Mouse (Mus musculus): ENCODE results near the gene Cd63. TPM values are rescaled to one million over a fixed set of nuclear protein-coding genes. Genes with fewer than 3 reads are reported as not detected.

The Cd63 gene
- 2.3 TPM for total RNA-seq (2023)

DNA sequence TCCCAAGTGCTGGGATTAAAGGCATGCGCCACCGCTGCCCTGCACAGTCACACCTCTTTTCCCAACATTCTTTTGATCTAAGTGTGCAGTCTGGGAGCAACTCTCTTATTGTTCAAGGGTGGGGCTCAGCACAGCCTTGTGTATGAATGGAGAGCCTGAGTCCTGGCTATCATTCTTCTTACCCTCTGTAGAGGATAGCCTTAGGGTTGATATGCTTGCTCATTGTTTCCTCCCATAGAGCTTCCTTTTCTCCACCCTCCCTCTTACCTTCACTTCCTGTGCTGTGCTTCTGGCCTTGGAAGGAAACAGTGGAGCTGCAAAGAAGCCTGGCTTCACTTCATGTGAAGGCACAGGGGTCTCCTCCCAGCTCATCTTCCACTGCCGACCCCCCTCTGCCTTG lies at the start of gene Cd63:
Gene Cd63 (plus strand): TSS at position 292 of the 400 bp plus-strand sequence.

GRCm38 (mm10) chr10:128891296-128892094 lies 9.3 kb upstream of the Cd63 start, which contains the start of gene Gdf11:
Gene Gdf11 (minus strand): TSS chr10:128891718.

DNA sequence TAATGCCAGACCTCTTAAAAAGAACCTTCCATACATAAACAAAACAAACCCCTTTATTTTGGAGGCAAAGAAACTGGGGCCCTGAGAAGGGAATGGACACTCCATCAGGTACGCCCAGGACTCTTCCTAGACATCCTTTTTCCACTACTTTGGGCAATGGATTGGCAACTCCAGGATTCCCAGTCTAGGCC lies 21.9 kb downstream of the Cd63 start, which contains the start of gene Rdh5:
Gene Rdh5 (minus strand): TSS at position 67 of the 191 bp plus-strand sequence.

DNA sequence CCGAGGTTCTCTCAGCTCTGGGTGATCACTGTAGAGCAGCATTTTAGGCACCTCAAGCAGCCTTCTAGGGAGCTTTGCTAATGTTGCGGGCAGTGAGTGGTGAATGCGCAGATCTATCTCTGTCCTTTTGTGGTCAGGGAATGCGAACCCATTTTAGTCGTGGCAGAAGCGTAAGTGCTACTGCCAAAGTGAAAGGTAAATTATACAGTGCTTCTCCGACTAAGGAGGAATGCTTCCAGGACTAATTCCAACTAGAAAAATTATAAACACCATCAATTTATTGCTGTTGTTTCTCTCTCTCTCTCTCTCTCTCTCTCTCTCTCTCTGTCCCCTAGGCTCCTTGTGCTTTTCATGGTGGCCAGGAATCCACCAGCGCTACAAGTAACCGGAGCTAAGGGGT lies 23.1 kb downstream of the Cd63 start, which contains the start of gene Bloc1s1:
Gene Bloc1s1 (minus strand): TSS at position 101 of the 400 bp plus-strand sequence.

DNA sequence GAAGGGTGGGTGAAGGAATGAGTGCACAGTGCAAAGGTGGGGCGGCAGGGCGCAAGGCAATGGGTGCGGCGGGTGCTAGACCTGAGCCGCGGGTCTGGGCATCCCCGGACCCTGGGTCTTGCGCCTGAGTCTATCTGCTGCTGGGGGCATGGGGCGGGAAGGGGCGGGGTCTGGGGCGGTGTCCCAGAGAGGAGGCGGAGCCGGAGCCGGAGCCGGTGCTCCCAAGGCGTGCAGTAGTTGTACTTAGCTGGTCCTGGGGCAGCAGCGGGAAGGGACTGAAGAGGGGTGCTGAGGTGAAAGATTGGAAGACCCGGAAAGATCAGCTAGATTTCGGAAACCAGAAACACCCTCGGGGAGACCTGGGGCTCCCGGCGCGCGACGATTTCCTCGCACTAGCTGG lies 32.8 kb downstream of the Cd63 start, which contains the start of gene Itga7:
Gene Itga7 (plus strand): TSS at position 245 of the 400 bp plus-strand sequence.

GRCm38 (mm10) chr10:128960590-128961584 lies 60.1 kb downstream of the Cd63 start, which contains the start of gene Mettl7b:
Gene Mettl7b (minus strand): TSS chr10:128960988.

Other genes with a start within 250 kb of the Cd63 start
- gene Suox, start 226.9 kb upstream of the Cd63 start, total RNA-seq (2023) = 12.7 TPM
- 33.4 TPM for gene Rab5b, start 204.7 kb upstream of the Cd63 start, total RNA-seq (2023)
- gene Pmel, start 196.8 kb upstream of the Cd63 start, total RNA-seq (2023) = 0.53 TPM
- gene Cdk2, start 196.0 kb upstream of the Cd63 start, total RNA-seq (2023) = 33.1 TPM
- 936 TPM for gene Dgka, start 156.1 kb upstream of the Cd63 start, total RNA-seq (2023)
- 69.8 TPM for gene Pym1, start 153.1 kb upstream of the Cd63 start, total RNA-seq (2023)
- 0.83 TPM for gene Mmp19, start 110.1 kb upstream of the Cd63 start, total RNA-seq (2023)
- 64.0 TPM for gene Dnajc14, start 96.9 kb upstream of the Cd63 start, total RNA-seq (2023)
- 7.8 TPM for gene Tmem198b, start 96.6 kb upstream of the Cd63 start, total RNA-seq (2023)
- 42.1 TPM for gene Sarnp, start 83.7 kb upstream of the Cd63 start, total RNA-seq (2023)
- gene Ormdl2, start 79.3 kb upstream of the Cd63 start, total RNA-seq (2023) = 16.0 TPM
- gene Gdf11, start 9.3 kb upstream of the Cd63 start, total RNA-seq (2023) = 11.5 TPM
- gene Rdh5, start 21.9 kb downstream of the Cd63 start, total RNA-seq (2023) = 12.7 TPM
- gene Bloc1s1, start 23.0 kb downstream of the Cd63 start, total RNA-seq (2023) = 54.9 TPM
- gene Itga7, start 32.8 kb downstream of the Cd63 start, total RNA-seq (2023) = 8.2 TPM
- gene Mettl7b, start 60.0 kb downstream of the Cd63 start, total RNA-seq (2023) = not detected
- 2.8 TPM for gene Olfr9, start 88.4 kb downstream of the Cd63 start, total RNA-seq (2023)
- gene Olfr763, start 109.8 kb downstream of the Cd63 start, total RNA-seq (2023) = not detected
- not detected for gene Olfr764-ps1, start 138.9 kb downstream of the Cd63 start, total RNA-seq (2023)
- not detected for gene Olfr765, start 149.0 kb downstream of the Cd63 start, total RNA-seq (2023)
- gene Olfr766-ps1, start 168.0 kb downstream of the Cd63 start, total RNA-seq (2023) = not detected
- gene Olfr767, start 181.9 kb downstream of the Cd63 start, total RNA-seq (2023) = not detected
- not detected for gene Olfr768, start 198.4 kb downstream of the Cd63 start, total RNA-seq (2023)
- not detected for gene Olfr769, start 216.9 kb downstream of the Cd63 start, total RNA-seq (2023)
- gene Olfr770, start 238.0 kb downstream of the Cd63 start, total RNA-seq (2023) = not detected

Data from CD4-positive naive resting alpha-beta T cell, adult 57 days (primary cell).